Mouse (Mus musculus) v-Abl transformed pro-B cells (cell line): ENCODE data around the gene Taz.

Experiments used
- in situ Hi-C, 2 experiments: fragments of 400-800 bp; cut with MboI; formaldehyde crosslinking; loops; one replicate each; pipeline ENCODE4 v1.15.1; 2025; ENCODE audit not compliant: unreplicated experiment in 2 of 2

Gene Taz

GRCm38 (mm10) chrX:74281732-74282394 is at the start of gene Taz, which contains the start of gene Dnase1l1:
Taz (plus strand) TSS chrX:74281912.
Dnase1l1 (minus strand) TSS chrX:74282337.
- in situ Hi-C loops, result loop anchor here in 1 of 2 experiments (25.0 kb wide), 1 partner anchor 495 kb away; the partner anchor contains the start of genes Idh3g and Ssr4

DNA sequence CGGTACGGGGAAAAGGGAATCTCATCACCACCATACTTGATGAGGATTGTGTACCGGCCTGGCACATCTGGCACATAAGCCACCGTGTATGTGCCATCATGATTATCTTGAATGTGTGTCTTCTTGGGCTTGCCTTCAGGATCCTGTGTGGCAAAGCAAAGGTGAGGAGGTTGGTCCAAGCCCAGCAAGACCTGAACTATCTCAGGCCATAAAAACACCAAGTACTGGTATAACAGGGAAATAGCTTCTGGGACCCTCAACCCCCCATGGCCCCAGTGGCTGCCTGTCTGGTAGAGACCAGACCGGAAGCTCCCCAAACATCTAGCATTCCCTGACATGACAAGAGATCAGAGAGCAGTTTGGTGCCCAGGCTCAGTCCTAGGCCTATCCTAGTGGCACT is 48.5 kb upstream of the Taz start:
- in situ Hi-C loops, result loop anchor here in 1 of 2 experiments (25.0 kb wide), 1 partner anchor 1221 kb away; no protein-coding TSS in a partner anchor

- in situ Hi-C loops, result loop anchor here (5.0 to 25.0 kb wide), 5 partner anchors 113 to 1228 kb away; partner anchors contain the start of genes Irak1 (in 2 of the 2), Hcfc1 (in 1 of the 2) and Opn1mw (in 1 of the 2)
Observed at GRCm38 (mm10) chrX:74240332-74240731, 41.4 kb upstream of the Taz start.

GRCm38 (mm10) chrX:74243396-74243795 is 38.3 kb upstream of the Taz start:
- in situ Hi-C loops, result loop anchor here (5.0 to 25.0 kb wide), 5 partner anchors 116 to 1231 kb away; partner anchors contain the start of genes Irak1 (in 2 of the 2), Hcfc1 (in 1 of the 2) and Opn1mw (in 1 of the 2)

DNA sequence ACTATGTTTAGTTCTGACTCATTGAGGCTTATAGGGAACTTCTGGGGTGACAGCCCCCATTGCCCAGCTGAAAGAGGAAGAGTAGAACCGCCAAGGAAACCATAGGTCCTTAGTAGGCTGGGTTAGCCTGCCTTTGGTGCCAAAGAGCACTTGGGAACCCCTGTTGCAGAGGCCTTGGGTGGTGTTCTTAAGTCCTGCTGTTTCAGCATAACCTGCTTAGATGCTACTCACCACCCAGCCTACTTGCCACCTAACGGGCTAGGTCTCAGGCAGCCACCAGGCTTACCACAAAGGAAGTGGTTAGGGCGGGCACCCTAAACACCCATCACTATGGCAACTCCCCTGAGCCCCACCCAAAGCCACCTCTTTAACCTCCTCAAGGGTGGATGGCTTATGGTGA is 37.9 kb upstream of the Taz start:
- in situ Hi-C loops, result loop anchor here (5.0 to 25.0 kb wide), 5 partner anchors 117 to 1232 kb away; partner anchors contain the start of genes Irak1 (in 2 of the 2), Hcfc1 (in 1 of the 2) and Opn1mw (in 1 of the 2)

DNA sequence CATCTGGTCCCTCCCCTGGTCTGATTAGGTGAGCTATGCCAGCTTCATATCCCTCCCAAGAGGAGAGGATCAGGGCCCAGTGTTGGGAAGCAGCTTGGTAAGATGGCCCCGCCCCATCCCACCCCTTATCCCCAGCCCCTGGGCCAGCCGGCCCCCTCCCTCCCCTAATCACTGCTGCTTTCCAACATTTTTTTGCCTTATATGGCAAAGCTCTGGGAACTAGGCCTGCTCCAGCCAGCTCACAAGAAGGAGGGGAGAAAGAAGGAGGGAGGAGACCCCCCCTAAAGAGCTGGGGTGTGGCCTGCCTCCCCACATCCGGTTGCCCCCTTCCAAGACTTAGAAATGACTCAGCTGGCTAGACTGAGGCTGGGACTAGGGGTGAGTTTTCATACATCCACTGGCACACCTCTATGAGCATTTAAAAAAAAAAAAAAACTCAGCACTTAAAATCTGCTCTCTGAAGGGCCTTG is 37.1 kb upstream of the Taz start:
- in situ Hi-C loops, result loop anchor here (5.0 to 25.0 kb wide), 6 partner anchors 117 to 1232 kb away; partner anchors contain the start of genes Irak1 (in 2 of the 2), Hcfc1 (in 1 of the 2) and Opn1mw (in 1 of the 2)

GRCm38 (mm10) chrX:74245107-74245506 is 36.6 kb upstream of the Taz start:
- in situ Hi-C loops, result loop anchor here (5.0 to 25.0 kb wide), 4 partner anchors 167 to 1233 kb away; partner anchors contain the start of genes Irak1 (in 2 of the 2) and Hcfc1 (in 1 of the 2)

- in situ Hi-C loops, result loop anchor here (5.0 to 25.0 kb wide), 4 partner anchors 167 to 1233 kb away; partner anchors contain the start of genes Irak1 (in 2 of the 2) and Hcfc1 (in 1 of the 2)
Observed at GRCm38 (mm10) chrX:74245687-74246086, 36.0 kb upstream of the Taz start.

- in situ Hi-C loops, result loop anchor here (5.0 to 25.0 kb wide), 4 partner anchors 166 to 1234 kb away; partner anchors contain the start of genes Irak1 (in 2 of the 2) and Hcfc1 (in 1 of the 2)
Observed at GRCm38 (mm10) chrX:74246213-74246681, 35.5 kb upstream of the Taz start.

GRCm38 (mm10) chrX:74246693-74247092 is 35.0 kb upstream of the Taz start:
- in situ Hi-C loops, result loop anchor here (5.0 to 25.0 kb wide), 4 partner anchors 166 to 1234 kb away; partner anchors contain the start of genes Irak1 (in 2 of the 2) and Hcfc1 (in 1 of the 2)

- in situ Hi-C loops, result loop anchor here (5.0 to 25.0 kb wide), 4 partner anchors 164 to 1236 kb away; partner anchors contain the start of genes Irak1 (in 2 of the 2) and Hcfc1 (in 1 of the 2)
Observed at GRCm38 (mm10) chrX:74248651-74249050, 33.1 kb upstream of the Taz start.

GRCm38 (mm10) chrX:74249615-74250014 is 32.1 kb upstream of the Taz start, which contains the start of gene Flna:
Flna (minus strand) TSS chrX:74249820.
- in situ Hi-C loops, result loop anchor here (5.0 to 25.0 kb wide), 7 partner anchors 55 to 1237 kb away; partner anchors contain the start of genes Hcfc1 (in 2 of the 2), Irak1 (in 2 of the 2), Gdi1 (in 1 of the 2) and Slc10a3 (in 1 of the 2)

DNA sequence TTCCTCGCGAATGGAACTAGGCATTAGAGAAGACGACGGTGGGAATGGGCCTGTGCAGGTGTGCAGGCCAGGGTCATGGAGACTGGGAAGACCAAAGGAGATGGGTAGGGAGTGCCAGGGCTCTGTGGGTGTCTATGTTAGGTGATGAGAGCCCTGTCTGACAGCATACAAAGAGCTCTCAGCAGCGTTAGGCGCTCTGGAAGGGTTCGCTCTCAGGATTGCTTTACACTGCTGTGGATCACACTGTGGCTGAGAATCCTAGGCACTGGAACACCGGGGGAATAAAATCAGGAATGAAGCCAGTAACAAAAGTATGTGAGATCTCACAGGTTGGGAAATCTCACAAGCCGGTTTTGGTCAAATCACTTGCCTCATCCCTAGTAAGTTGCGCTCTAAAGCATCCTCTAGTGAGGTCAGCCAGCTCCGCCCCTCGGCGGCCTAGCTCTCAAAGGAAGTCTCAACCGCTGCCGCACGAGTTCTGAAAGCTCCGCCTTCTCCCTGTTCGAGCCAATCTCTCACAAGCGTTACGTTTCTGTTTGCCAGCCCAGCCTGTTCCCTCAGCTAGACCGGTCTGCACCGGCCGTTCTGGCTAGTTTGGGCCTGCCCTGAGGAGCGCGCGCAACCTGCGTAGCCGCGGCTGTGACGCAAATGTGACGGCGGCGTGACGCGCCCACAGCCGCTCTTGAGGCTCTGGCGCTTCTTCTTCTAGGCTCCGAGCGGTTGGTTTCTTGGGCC is 27.4 kb upstream of the Taz start, which contains the start of gene Emd:
TSS of gene Emd (plus strand) at position 535 of the 735 bp plus-strand sequence.
- in situ Hi-C loops, result loop anchor here (5.0 to 25.0 kb wide), 4 partner anchors 50 to 292 kb away; partner anchors contain the start of genes Gdi1 (in 1 of the 2), Hcfc1 (in 1 of the 2), Slc10a3 (in 1 of the 2) and Ubl4a (in 1 of the 2)

DNA sequence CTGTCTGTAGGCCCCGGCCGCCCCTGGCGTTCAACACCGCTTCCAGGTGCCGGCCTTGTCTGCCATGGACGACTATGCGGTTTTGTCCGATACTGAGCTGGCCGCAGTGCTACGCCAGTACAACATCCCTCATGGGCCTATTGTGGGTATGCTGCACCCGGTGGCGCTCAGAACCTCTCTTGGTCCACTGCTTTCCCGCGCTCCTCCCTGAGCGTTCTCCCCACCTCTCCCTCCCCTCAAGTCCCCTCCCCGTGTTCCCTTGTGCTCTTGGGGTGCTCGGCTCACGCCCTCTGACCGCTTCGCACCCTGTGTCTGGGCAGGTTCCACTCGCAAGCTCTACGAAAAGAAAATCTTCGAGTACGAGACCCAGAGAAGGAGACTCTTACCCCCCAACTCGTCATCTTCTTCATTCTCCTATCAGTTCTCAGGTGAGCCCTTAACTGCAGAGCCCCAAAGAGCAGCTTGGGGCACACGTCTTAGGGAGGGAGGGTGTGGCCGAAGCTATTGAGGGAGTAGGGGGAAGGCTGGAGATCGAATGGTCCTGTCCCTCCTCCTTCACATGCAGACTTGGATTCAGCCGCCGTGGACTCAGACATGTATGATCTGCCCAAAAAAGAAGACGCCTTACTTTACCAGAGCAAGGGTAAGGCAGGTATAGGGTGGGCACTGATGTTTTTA is 26.7 kb upstream of the Taz start:
- in situ Hi-C loops, result loop anchor here (5.0 to 25.0 kb wide), 4 partner anchors 50 to 293 kb away; partner anchors contain the start of genes Gdi1 (in 1 of the 2), Hcfc1 (in 1 of the 2), Slc10a3 (in 1 of the 2) and Ubl4a (in 1 of the 2)

- in situ Hi-C loops, result loop anchor here (10.0 to 25.0 kb wide), 3 partner anchors 47 to 295 kb away; partner anchors contain the start of genes Gdi1 (in 1 of the 2), Hcfc1 (in 1 of the 2), Slc10a3 (in 1 of the 2) and Ubl4a (in 1 of the 2)
Observed at GRCm38 (mm10) chrX:74257746-74258145, 24.0 kb upstream of the Taz start.

DNA sequence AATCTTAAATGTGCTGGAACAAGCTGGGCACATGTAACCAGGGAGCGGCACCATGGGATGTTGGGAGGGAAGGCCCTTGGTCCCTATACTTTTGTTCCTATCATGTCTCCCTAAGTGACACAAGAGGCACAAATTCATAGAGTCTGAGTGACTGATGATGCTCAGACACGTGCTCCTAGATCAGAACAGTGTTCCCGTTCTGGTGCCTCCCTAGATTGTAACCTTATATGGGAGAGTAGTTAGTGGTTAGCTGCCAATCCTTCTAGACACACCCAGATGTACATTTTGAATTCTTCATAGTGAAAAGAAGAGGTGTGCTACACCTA is 12.0 kb upstream of the Taz start:
- in situ Hi-C loops, result loop anchor here in 1 of 2 experiments (25.0 kb wide), 1 partner anchor 307 kb away; the partner anchor contains the start of gene Hcfc1

GRCm38 (mm10) chrX:74270062-74270901 is 11.4 kb upstream of the Taz start, which contains the start of gene Rpl10:
Rpl10 (plus strand) TSS chrX:74270812.
- in situ Hi-C loops, result loop anchor here in 1 of 2 experiments (25.0 kb wide), 1 partner anchor 308 kb away; the partner anchor contains the start of gene Hcfc1
